11 mouse cellular contexts compared by ENCODE assay signal in the genomic region with DNA sequence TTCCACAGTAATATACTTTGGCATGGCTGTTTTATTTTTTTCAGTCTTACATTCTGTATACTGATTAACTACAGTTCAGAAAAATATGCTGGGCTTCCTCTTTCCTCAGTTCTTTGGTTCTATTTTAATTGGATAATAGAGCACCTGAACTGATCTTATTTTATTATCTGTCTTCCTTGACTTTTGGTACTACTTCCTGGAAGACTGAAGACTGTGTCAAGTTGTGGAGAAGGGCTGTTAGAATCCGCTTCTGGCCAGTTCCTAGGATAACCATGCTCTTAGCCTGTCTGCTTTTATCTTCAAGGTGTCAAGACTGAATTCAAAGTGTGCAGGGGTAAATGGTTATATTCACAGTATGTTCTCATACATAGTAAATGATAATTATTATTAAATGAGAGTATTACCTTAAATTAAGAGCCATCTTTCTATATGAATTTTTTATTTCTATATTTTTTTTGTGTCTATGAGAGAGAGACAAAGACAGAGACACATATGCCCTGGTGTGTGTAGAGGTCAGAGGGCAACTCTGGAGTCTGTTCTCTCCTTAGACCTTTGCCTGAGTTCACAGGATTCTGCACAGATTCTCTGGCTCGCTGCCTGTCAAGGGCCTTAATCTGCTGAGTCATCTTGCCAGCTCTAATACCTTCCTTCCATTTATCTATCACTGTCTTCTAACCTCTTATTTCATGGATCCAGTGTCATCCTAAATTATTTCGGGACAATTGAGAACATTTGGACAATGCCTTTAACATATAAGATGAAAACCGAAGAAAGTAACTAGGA. TPM values are rescaled to one million over a fixed set of nuclear protein-coding genes. Genes with fewer than 3 reads are reported as not detected.
DNase-seq lines count a peak whose midpoint lies in the region.
"Had no signal": no experiment of that assay in that cellular context is flagged by ENCODE, and none has a peak within 500 bp of the region (broad histone marks: within the 10 kb centered on the region; RNA-seq: fewer than 3 reads in every experiment).

No protein-coding gene starts in this region.

- peak; percentile 66 for DNase-seq in adrenal gland, adult 2 months
- no peak for DNase-seq in adrenal gland, postnatal 4 days (ENCODE audit: low spot score in 2 of 2)
- DNase-seq in 3T3-L1 (ENCODE audit: low read depth, low spot score): peak; percentile 61
- DNase-seq in adrenal gland, postnatal 25 days: peak; percentile 62
- peak; percentile 89 for DNase-seq in kidney, adult 9 months
- no peak for DNase-seq in layer of hippocampus, adult 9-10 months (ENCODE audit: low spot score)
- no peak for DNase-seq in T-cell, adult 2 months (ENCODE audit: low spot score)
- no peak for DNase-seq in layer of hippocampus, adult 8-10 months (ENCODE audit: low spot score in 2 of 2)
- DNase-seq: lung, embryonic 14.5 days; right cerebral cortex, adult 18-20 months; thymus, postnatal 25 days had no signal

RNA-seq across cellular contexts. Expression of a gene that starts 39.3 kb away (rescaled TPM):
- 10 to 100 TPM; 39.2 to 54.0 TPM for total RNA-seq in adrenal gland, adult 2 months (2021)
- polyA plus RNA-seq in adrenal gland, adult 2 months (2012; rRNA removed): 75.3 and 107 TPM in 2 replicates
- 10 to 100 TPM; 34.0 to 34.4 TPM for total RNA-seq in adrenal gland, postnatal 4 days (2021)
- total RNA-seq in adrenal gland, postnatal 25 days (2021): 38.4 and 46.1 TPM in 2 replicates
- 10 to 100 TPM; 20.1 to 33.5 (median 22.8) TPM for total RNA-seq in layer of hippocampus, adult 8-10 months (2022)

Comparison
In these comparisons a context has a peak if more than half of its experiments do, and no peak if none do; other contexts are left out.
1. DNase-seq: peak in adrenal gland, adult 2 months (single experiment), 3T3-L1 (single experiment), adrenal gland, postnatal 25 days (single experiment) and kidney, adult 9 months (single experiment); none in adrenal gland, postnatal 4 days (0 of 2), layer of hippocampus, adult 9-10 months (single experiment), T-cell, adult 2 months (single experiment) and layer of hippocampus, adult 8-10 months (0 of 2).